Mouse (Mus musculus): ENCODE data around the gene Fam89a. TPM values are rescaled to one million over a fixed set of nuclear protein-coding genes. Genes with fewer than 3 reads are reported as not detected.

The Fam89a gene
- total and polyA plus RNA-seq, 2 experiments = 2.8 to 17.4 TPM

- no peak for TF ChIP-seq CTCF (IDR thresholded peaks at IDR 0.05; ENCODE audit: low read depth, low read length)
- TF ChIP-seq POLR2A (IDR thresholded peaks at IDR 0.05; ENCODE audit: extremely low read depth, insufficient read depth, low read length) = no peak
- no peak overlapping the region for H3K9ac ChIP-seq (ENCODE audit: low read depth, low read length)
- 2% methylated on average over 47 of the region's 51 CpGs for WGBS
- no peak overlapping the region for H3K4me3 ChIP-seq (ENCODE audit: insufficient read depth, low read depth, low read length)
- H3K36me3 ChIP-seq (ENCODE audit: control insufficient read depth, insufficient read depth, low read length) = no peaks in the 10 kb centered on the region
- no peaks in the 10 kb centered on the region for H3K4me1 ChIP-seq (ENCODE audit: control insufficient read depth, insufficient read depth, low read length)
- no peak for DNase-seq (ENCODE audit: extremely low read depth, low read depth, low spot score)
- H3K27ac ChIP-seq (replicated peaks; ENCODE audit: insufficient read depth, low read depth, low read length) = no peak overlapping the region
- peaks cover 35% of the 10 kb centered on the region for H3K27me3 ChIP-seq (ENCODE audit: control insufficient read depth, insufficient read depth, low read length)
- H3K79me2 ChIP-seq (ENCODE audit: control insufficient read depth, insufficient read depth, low read length) = no peaks in the 10 kb centered on the region
Measured at GRCm38 (mm10) chr8:124793172-124793651, 41.6 kb upstream of the Fam89a start.

GRCm38 (mm10) chr8:124792708-124793107 lies 41.1 kb upstream of the Fam89a start, which contains the start of gene Trim67:
Gene Trim67 (plus strand): TSS chr8:124793092.
- no peaks in the 10 kb centered on the region for H3K79me2 ChIP-seq (ENCODE audit: control insufficient read depth, insufficient read depth, low read length)
- no peaks in the 10 kb centered on the region for H3K36me3 ChIP-seq (ENCODE audit: control insufficient read depth, insufficient read depth, low read length)
- TF ChIP-seq POLR2A (IDR thresholded peaks at IDR 0.05; ENCODE audit: extremely low read depth, insufficient read depth, low read length) (no peak), CTCF (IDR thresholded peaks at IDR 0.05; ENCODE audit: low read depth, low read length) (no peak)
- DNase-seq (ENCODE audit: extremely low read depth, low read depth, low spot score) = no peak
- H3K27ac ChIP-seq (replicated peaks; ENCODE audit: insufficient read depth, low read depth, low read length) = no peak within 1 kb of the TSS
- H3K27me3 ChIP-seq (ENCODE audit: control insufficient read depth, insufficient read depth, low read length) = peaks cover 35% of the 10 kb centered on the region
- no peaks in the 10 kb centered on the region for H3K4me1 ChIP-seq (ENCODE audit: control insufficient read depth, insufficient read depth, low read length)
- 3% methylated on average over 30 of the region's 39 CpGs for WGBS
- H3K4me3 ChIP-seq (ENCODE audit: insufficient read depth, low read depth, low read length) = no peak within 1 kb of the TSS
- no peak within 1 kb of the TSS for H3K9ac ChIP-seq (ENCODE audit: low read depth, low read length)

- H3K27ac ChIP-seq (replicated peaks; ENCODE audit: insufficient read depth, low read depth, low read length) = no peak overlapping the region
- TF ChIP-seq CTCF (IDR thresholded peaks at IDR 0.05; ENCODE audit: low read depth, low read length) (no peak), POLR2A (IDR thresholded peaks at IDR 0.05; ENCODE audit: extremely low read depth, insufficient read depth, low read length) (no peak)
- no peak overlapping the region for H3K4me3 ChIP-seq (ENCODE audit: insufficient read depth, low read depth, low read length)
- no peaks in the 10 kb centered on the region for H3K79me2 ChIP-seq (ENCODE audit: control insufficient read depth, insufficient read depth, low read length)
- peaks cover 35% of the 10 kb centered on the region for H3K27me3 ChIP-seq (ENCODE audit: control insufficient read depth, insufficient read depth, low read length)
- WGBS = 6% methylated on average over 32 of the region's 32 CpGs
- H3K9ac ChIP-seq (ENCODE audit: low read depth, low read length) = no peak overlapping the region
- H3K36me3 ChIP-seq (ENCODE audit: control insufficient read depth, insufficient read depth, low read length) = no peaks in the 10 kb centered on the region
- H3K4me1 ChIP-seq (ENCODE audit: control insufficient read depth, insufficient read depth, low read length) = no peaks in the 10 kb centered on the region
- DNase-seq (ENCODE audit: extremely low read depth, low read depth, low spot score) = no peak
Measured at GRCm38 (mm10) chr8:124792186-124792585, 40.6 kb upstream of the Fam89a start.

GRCm38 (mm10) chr8:124791751-124792150 lies 40.1 kb upstream of the Fam89a start:
- no peaks in the 10 kb centered on the region for H3K36me3 ChIP-seq (ENCODE audit: control insufficient read depth, insufficient read depth, low read length)
- H3K9ac ChIP-seq (ENCODE audit: low read depth, low read length) = no peak overlapping the region
- no peak overlapping the region for H3K4me3 ChIP-seq (ENCODE audit: insufficient read depth, low read depth, low read length)
- H3K79me2 ChIP-seq (ENCODE audit: control insufficient read depth, insufficient read depth, low read length) = no peaks in the 10 kb centered on the region
- WGBS = 46% methylated on average over 4 of the region's 4 CpGs
- H3K27ac ChIP-seq (replicated peaks; ENCODE audit: insufficient read depth, low read depth, low read length) = no peak overlapping the region
- TF ChIP-seq CTCF (IDR thresholded peaks at IDR 0.05; ENCODE audit: low read depth, low read length) (no peak), POLR2A (IDR thresholded peaks at IDR 0.05; ENCODE audit: extremely low read depth, insufficient read depth, low read length) (no peak)
- DNase-seq (ENCODE audit: extremely low read depth, low read depth, low spot score) = no peak
- no peaks in the 10 kb centered on the region for H3K4me1 ChIP-seq (ENCODE audit: control insufficient read depth, insufficient read depth, low read length)
- H3K27me3 ChIP-seq (ENCODE audit: control insufficient read depth, insufficient read depth, low read length) = peaks cover 35% of the 10 kb centered on the region

- no peak overlapping the region for H3K9ac ChIP-seq (ENCODE audit: low read depth, low read length)
- no peaks in the 10 kb centered on the region for H3K79me2 ChIP-seq (ENCODE audit: control insufficient read depth, insufficient read depth, low read length)
- 69% methylated on average over 4 of the region's 4 CpGs for WGBS
- no peaks in the 10 kb centered on the region for H3K4me1 ChIP-seq (ENCODE audit: control insufficient read depth, insufficient read depth, low read length)
- H3K27me3 ChIP-seq (ENCODE audit: control insufficient read depth, insufficient read depth, low read length) = peaks cover 31% of the 10 kb centered on the region
- H3K27ac ChIP-seq (replicated peaks; ENCODE audit: insufficient read depth, low read depth, low read length) = no peak overlapping the region
- TF ChIP-seq CTCF (IDR thresholded peaks at IDR 0.05; ENCODE audit: low read depth, low read length) = no peak
- no peak for TF ChIP-seq POLR2A (IDR thresholded peaks at IDR 0.05; ENCODE audit: extremely low read depth, insufficient read depth, low read length)
- no peaks in the 10 kb centered on the region for H3K36me3 ChIP-seq (ENCODE audit: control insufficient read depth, insufficient read depth, low read length)
- no peak overlapping the region for H3K4me3 ChIP-seq (ENCODE audit: insufficient read depth, low read depth, low read length)
- DNase-seq (ENCODE audit: extremely low read depth, low read depth, low spot score) = no peak
Measured at GRCm38 (mm10) chr8:124790676-124791075, 39.0 kb upstream of the Fam89a start.

GRCm38 (mm10) chr8:124784613-124785012 lies 33.0 kb upstream of the Fam89a start:
- no peaks in the 10 kb centered on the region for H3K4me1 ChIP-seq (ENCODE audit: control insufficient read depth, insufficient read depth, low read length)
- 91% methylated on average over 13 of the region's 13 CpGs for WGBS
- no peaks in the 10 kb centered on the region for H3K36me3 ChIP-seq (ENCODE audit: control insufficient read depth, insufficient read depth, low read length)

More at GRCm38 (mm10) chr8:124784613-124785012, 33.0 kb upstream of the Fam89a start:
- H3K27ac ChIP-seq (replicated peaks; ENCODE audit: insufficient read depth, low read depth, low read length) = no peak overlapping the region
- no peak for DNase-seq (ENCODE audit: extremely low read depth, low read depth, low spot score)
- H3K27me3 ChIP-seq (ENCODE audit: control insufficient read depth, insufficient read depth, low read length) = no peaks in the 10 kb centered on the region
- no peak for TF ChIP-seq CTCF (IDR thresholded peaks at IDR 0.05; ENCODE audit: low read depth, low read length)
- TF ChIP-seq POLR2A (IDR thresholded peaks at IDR 0.05; ENCODE audit: extremely low read depth, insufficient read depth, low read length) = no peak
- no peak overlapping the region for H3K4me3 ChIP-seq (ENCODE audit: insufficient read depth, low read depth, low read length)
- H3K79me2 ChIP-seq (ENCODE audit: control insufficient read depth, insufficient read depth, low read length) = no peaks in the 10 kb centered on the region
- no peak overlapping the region for H3K9ac ChIP-seq (ENCODE audit: low read depth, low read length)

Data from liver, adult 2 months (tissue).